Mouse (Mus musculus) megakaryocyte progenitor cell, adult 5-6 weeks (primary cell): ENCODE measurements around the gene Csnk1e. TPM values are rescaled to one million over a fixed set of nuclear protein-coding genes. Genes with fewer than 3 reads are reported as not detected.

ENCODE experiments used
- ATAC-seq: replicated peaks from 2 replicates; pipeline ENCODE4 v1.8.0; 2016; ENCODE audit warnings: mild to moderate bottlenecking, moderate TSS enrichment, inconsistent platforms; ENCODE audit not compliant: poor library complexity
- total RNA-seq, 2 experiments: library from RNA; stranded (forward) in 1 of 2; stranded (reverse) in 1 of 2; fragments of 157-497, 149-512 nt in 1 of 2; fragments of 200-1000 nt in 1 of 2; gene quantifications; 2 replicates each; pipeline versions ENCODE4 v1.2.3 to v1.2.4; 2015 to 2017

Csnk1e gene
- total RNA-seq, 2 experiments from 2014 or later: 29.1 to 45.6 TPM

DNA sequence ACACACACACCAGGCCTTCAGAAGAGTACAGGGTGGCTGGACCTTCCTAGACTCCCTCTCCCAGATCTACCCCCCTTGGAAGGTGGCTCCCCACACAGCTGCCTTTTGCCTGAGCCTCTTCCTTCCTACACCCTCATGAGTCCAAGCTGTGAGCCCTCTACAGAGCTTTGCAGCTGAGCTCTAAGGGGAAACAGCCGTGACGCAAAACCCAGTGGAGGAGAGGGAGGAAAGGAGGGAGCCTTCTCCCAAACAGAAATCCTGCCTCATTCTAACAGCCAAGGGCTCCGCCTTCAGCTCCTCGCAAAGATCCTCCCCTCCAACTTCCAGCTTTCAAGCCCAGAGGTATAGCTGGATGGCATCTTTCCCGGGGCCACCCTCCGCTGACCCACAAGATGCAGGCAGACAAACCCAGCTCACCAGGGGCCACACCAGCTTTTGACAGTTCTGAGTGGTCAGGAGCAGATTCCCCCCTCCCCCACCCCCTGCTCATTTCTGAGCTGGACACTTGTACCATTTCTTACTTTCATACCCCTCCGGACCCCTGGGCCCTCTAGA is 11.4 kb downstream of the Csnk1e start:
- no peak for ATAC-seq

- no peak for ATAC-seq
These were observed 12.3 kb downstream of the Csnk1e start for GRCm38 (mm10) chr15:79442961-79443518.

- no peak for ATAC-seq
These were observed 13.1 kb downstream of the Csnk1e start for GRCm38 (mm10) chr15:79442257-79442611.

DNA sequence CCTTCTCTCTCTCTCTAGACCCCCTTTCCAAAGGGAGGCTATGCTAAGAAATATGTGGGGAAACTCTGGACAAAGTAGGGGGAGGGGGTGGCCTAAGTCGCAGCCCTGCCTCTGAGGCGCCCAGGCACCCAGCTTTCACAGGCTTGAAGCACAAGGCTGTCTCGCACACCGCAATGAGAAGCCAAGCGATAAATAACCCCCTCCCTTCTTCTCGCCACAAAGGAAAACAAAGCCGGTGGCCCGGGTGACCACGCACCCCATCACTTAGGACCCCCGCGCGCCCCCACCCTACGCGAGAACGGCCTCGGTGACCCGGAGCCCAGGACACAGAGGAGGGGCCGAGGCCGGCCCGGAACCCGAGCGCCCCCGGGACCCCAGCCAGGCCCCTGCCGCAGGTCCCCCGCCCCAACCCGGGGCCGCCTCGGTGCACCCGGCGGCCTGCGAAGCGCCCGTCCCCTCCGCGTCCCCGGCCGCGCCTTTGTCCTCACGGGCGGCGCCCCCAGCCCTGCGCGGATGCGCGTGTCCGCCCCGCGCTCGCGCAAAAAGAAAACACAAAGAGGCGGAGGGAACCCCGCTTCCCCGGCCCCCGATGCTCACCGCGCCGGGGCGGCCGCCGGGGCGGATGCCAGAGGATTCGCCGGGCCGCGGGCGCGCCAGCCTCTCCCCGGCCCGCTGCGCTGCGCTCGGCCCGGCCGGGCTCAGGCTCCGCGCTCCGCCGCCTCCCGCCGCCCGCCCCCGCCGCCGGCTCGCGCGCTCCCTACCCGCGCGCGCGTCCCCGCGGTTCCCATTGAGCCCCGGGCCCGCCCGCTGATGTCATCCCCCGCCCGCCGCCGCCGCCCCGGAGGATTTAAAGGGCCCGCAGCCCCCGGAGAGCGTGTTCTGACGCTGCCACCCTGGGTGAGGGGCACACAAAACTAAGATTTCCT is 13.8 kb downstream of the Csnk1e start:
- peak; percentile 54 for ATAC-seq

GRCm38 (mm10) chr15:79440651-79441330 is 14.6 kb downstream of the Csnk1e start:
- peak; percentile 35; the same call in 1 of the 2 replicates for ATAC-seq

DNA sequence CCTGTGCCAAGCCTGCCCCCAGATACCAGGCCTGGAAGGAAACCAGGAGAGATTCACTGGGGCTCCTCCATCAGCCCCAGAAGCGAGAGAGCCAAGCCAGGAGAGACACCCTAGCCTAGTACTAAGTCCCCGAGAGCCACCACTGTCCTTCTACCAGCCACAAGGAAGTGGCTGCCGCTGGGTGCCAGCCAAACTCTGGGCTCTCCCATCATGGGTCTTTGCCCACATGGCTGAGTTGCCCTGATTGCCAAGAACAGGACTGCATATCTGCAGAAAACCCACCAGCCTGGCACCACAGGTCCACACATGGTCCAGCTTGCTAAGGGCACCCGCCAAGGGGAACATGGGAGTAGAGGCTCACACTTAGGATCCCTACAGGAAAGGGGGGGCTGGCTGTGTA is 15.1 kb downstream of the Csnk1e start:
- peak; percentile 33 for ATAC-seq

GRCm38 (mm10) chr15:79439386-79439785 is 16.0 kb downstream of the Csnk1e start:
- ATAC-seq: no peak

GRCm38 (mm10) chr15:79438816-79439215 is 16.6 kb downstream of the Csnk1e start:
- ATAC-seq: no peak

GRCm38 (mm10) chr15:79438209-79438810 is 17.1 kb downstream of the Csnk1e start:
- no peak for ATAC-seq

GRCm38 (mm10) chr15:79437541-79438208 is 17.7 kb downstream of the Csnk1e start:
- no peak for ATAC-seq

GRCm38 (mm10) chr15:79436481-79436921 is 18.9 kb downstream of the Csnk1e start:
- no peak for ATAC-seq

GRCm38 (mm10) chr15:79435191-79435671 is 20.1 kb downstream of the Csnk1e start:
- ATAC-seq: peak; percentile 68

- ATAC-seq: peak; percentile 51
These were observed 22.5 kb downstream of the Csnk1e start for GRCm38 (mm10) chr15:79432892-79433291.

- ATAC-seq: no peak
These were observed 23.0 kb downstream of the Csnk1e start for GRCm38 (mm10) chr15:79432328-79432727.

GRCm38 (mm10) chr15:79431925-79432324 is 23.4 kb downstream of the Csnk1e start:
- no peak for ATAC-seq

- no peak for ATAC-seq
These were observed 24.8 kb downstream of the Csnk1e start for GRCm38 (mm10) chr15:79430461-79431000.

DNA sequence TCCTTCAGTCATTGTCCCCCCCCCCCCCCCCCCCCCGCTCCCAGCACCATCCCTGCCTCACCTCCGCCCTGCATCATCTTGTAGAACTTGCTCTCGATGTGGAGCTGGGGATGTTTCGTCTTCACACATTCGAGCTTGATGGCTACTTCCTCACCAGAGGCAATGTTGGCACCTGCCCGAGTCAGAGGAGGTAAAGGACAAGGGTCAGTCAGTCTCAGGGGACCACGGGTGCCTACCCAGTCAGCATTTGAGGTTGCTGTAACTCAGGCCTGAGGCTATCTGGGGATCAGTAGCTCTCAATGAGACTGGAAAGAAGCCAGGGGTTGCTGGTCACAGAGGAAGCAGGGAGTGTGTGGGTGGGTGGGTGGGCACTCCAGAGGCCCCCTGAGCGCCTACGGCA is 25.4 kb downstream of the Csnk1e start:
- ATAC-seq: no peak

GRCm38 (mm10) chr15:79429527-79429926 is 25.8 kb downstream of the Csnk1e start:
- no peak for ATAC-seq

- ATAC-seq: no peak
These were observed 26.8 kb downstream of the Csnk1e start for GRCm38 (mm10) chr15:79428616-79429015.

- peak; percentile 84 for ATAC-seq
These were observed 27.9 kb downstream of the Csnk1e start for GRCm38 (mm10) chr15:79427516-79427915.
